Mouse (Mus musculus): Measurements from ENCODE around the gene Lamp1.

The Lamp1 gene

GRCm38 (mm10) chr8:13158718-13159376, at the start of gene Lamp1:
Gene Lamp1 (plus strand): TSS chr8:13159161.
- peak; percentile 93 to 94 for DNase-seq

- DNase-seq, result no peak
Measured at GRCm38 (mm10) chr8:13109416-13109960, 49.5 kb upstream of the Lamp1 start.

GRCm38 (mm10) chr8:13111917-13112316, 47.0 kb upstream of the Lamp1 start:
- DNase-seq, result no peak

GRCm38 (mm10) chr8:13113232-13113631, 45.7 kb upstream of the Lamp1 start:
- DNase-seq, result no peak

- DNase-seq, result no peak
Measured at GRCm38 (mm10) chr8:13117096-13117495, 41.9 kb upstream of the Lamp1 start.

GRCm38 (mm10) chr8:13118516-13118915, 40.4 kb upstream of the Lamp1 start:
- no peak for DNase-seq

GRCm38 (mm10) chr8:13120882-13121665, 37.9 kb upstream of the Lamp1 start:
- DNase-seq, result no peak

GRCm38 (mm10) chr8:13122887-13123421, 36.0 kb upstream of the Lamp1 start:
- no peak for DNase-seq

- no peak for DNase-seq
Measured at GRCm38 (mm10) chr8:13124897-13125296, 34.1 kb upstream of the Lamp1 start.

GRCm38 (mm10) chr8:13132220-13132619, 26.7 kb upstream of the Lamp1 start:
- peak in 1 of 2 experiments; percentile 13 for DNase-seq

GRCm38 (mm10) chr8:13139641-13140182, 19.2 kb upstream of the Lamp1 start:
- DNase-seq, result no peak

- no peak for DNase-seq
Measured at GRCm38 (mm10) chr8:13141681-13142080, 17.3 kb upstream of the Lamp1 start.

- no peak for DNase-seq
Measured at GRCm38 (mm10) chr8:13148476-13148875, 10.5 kb upstream of the Lamp1 start.

- DNase-seq, result no peak
Measured at GRCm38 (mm10) chr8:13149287-13149686, 9.7 kb upstream of the Lamp1 start.

GRCm38 (mm10) chr8:13149866-13150265, 9.1 kb upstream of the Lamp1 start:
- no peak for DNase-seq

GRCm38 (mm10) chr8:13150929-13151328, 8.0 kb upstream of the Lamp1 start:
- no peak for DNase-seq

GRCm38 (mm10) chr8:13154099-13154498, 4.9 kb upstream of the Lamp1 start:
- DNase-seq, result no peak

- DNase-seq, result no peak
Measured at GRCm38 (mm10) chr8:13155358-13155757, 3.6 kb upstream of the Lamp1 start.

GRCm38 (mm10) chr8:13156327-13157097, 2.4 kb upstream of the Lamp1 start:
- no peak for DNase-seq

GRCm38 (mm10) chr8:13159377-13159881, 468 bp downstream of the Lamp1 start:
- DNase-seq, result no peak

- DNase-seq, result no peak
Measured at GRCm38 (mm10) chr8:13160691-13161090, 1.7 kb downstream of the Lamp1 start.

GRCm38 (mm10) chr8:13162098-13162497, 3.1 kb downstream of the Lamp1 start:
- DNase-seq, result no peak
